Mouse (Mus musculus) small intestine, adult 2 months (tissue): ENCODE measurements around the gene Smad1.

Experiments
- CTCF ChIP-seq: fragments of 200-500 bp; IDR thresholded peaks from 2 replicates; pipeline ENCODE4 v1.5.1; 2012; ENCODE audit warnings: low read depth, mild to moderate bottlenecking, control low read depth, inconsistent platforms, low read length, moderate library complexity, mixed read lengths; ENCODE audit not compliant: insufficient replicate concordance, insufficient read length; ENCODE audit errors: extremely low read depth
- POLR2A ChIP-seq: fragments of 200-500 bp; IDR thresholded peaks from 2 replicates; pipeline ENCODE4 v1.6.1; 2012; ENCODE audit warnings: low read depth, mild to moderate bottlenecking, control low read depth, inconsistent platforms, low read length, moderate library complexity

DNA sequence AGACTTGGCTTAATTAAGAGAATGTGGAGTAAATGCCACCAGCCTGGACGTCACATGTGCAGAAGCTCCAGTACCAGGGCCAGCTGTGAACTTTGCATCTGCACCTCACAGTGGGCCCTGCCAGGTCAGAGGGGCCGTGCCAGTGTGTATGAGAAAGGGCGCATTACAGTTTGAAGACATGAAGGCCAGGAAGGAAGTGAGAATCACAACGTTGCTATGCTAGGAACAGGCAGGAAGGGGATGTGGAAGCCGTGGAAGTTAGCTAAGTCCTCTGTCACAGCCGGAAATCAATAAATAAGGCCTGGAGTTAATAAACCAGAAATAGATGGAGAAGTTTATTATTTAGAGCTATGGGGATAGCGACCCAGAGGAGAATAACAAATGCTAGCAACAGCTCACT, 76.2 kb downstream of the Smad1 start:
- no peak for TF ChIP-seq POLR2A
- TF ChIP-seq CTCF, result no peak
